Mouse (Mus musculus): ENCODE data around the gene Snx20. TPM values are rescaled to one million over a fixed set of nuclear protein-coding genes. Genes with fewer than 3 reads are reported as not detected.

Snx20 gene
- total and polyA plus RNA-seq, 3 experiments = 10.1 to 15.9 TPM; not detected in 1

- Histone ChIP-seq H3K27ac (ENCODE audit: control insufficient read depth, low read depth, low read length) (no peak overlapping the region), H3K4me1 (ENCODE audit: control insufficient read depth in 1 of 2, insufficient read depth in 2 of 2, low read length in 2 of 2) (no peaks in the 10 kb centered on the region), H3K79me2 (ENCODE audit: control insufficient read depth, insufficient read depth, low read length, poor library complexity) (no peaks in the 10 kb centered on the region), H3K9ac (ENCODE audit: control insufficient read depth, low read depth, low read length, poor library complexity, severe bottlenecking) (no peak overlapping the region), H3K4me3 (ENCODE audit: control insufficient read depth in 1 of 2, insufficient read depth in 1 of 2, low read depth in 2 of 2, low read length in 2 of 2) (no peak overlapping the region), H3K27me3 (ENCODE audit: control insufficient read depth in 1 of 2, insufficient read depth in 2 of 2, low read length in 2 of 2) (no peaks in the 10 kb centered on the region), H3K36me3 (ENCODE audit: control insufficient read depth in 1 of 2, insufficient read depth in 2 of 2, low read length in 2 of 2) (no peaks in the 10 kb centered on the region), H3K9me3 (replicated peaks; ENCODE audit: insufficient read depth, low read length) (no peaks in the 10 kb centered on the region)
- TF ChIP-seq GABPA (IDR thresholded peaks at IDR 0.05; ENCODE audit: low read depth, low read length) (no peak), MEF2A (IDR thresholded peaks at IDR 0.05; ENCODE audit: extremely low read depth, insufficient replicate concordance, low read depth, low read length, poor library complexity, severe bottlenecking) (no peak), MYC (IDR thresholded peaks at IDR 0.05; ENCODE audit: low read depth, low read length) (no peak), TAL1 (IDR thresholded peaks at IDR 0.05; ENCODE audit: low read length) (no peak), POLR2AphosphoS2 (IDR thresholded peaks at IDR 0.05; ENCODE audit: low read length) (no peak), ELF1 (IDR thresholded peaks at IDR 0.05; ENCODE audit: low read depth, low read length) (no peak), NRF1 (IDR thresholded peaks at IDR 0.05; ENCODE audit: insufficient read depth, low read depth, low read length, poor library complexity, severe bottlenecking) (no peak), ZC3H11A (IDR thresholded peaks at IDR 0.05; ENCODE audit: low read depth, low read length) (no peak), ZMIZ1 (IDR thresholded peaks at IDR 0.05; ENCODE audit: low read depth, low read length) (no peak), GATA1 (IDR thresholded peaks at IDR 0.05; ENCODE audit: low read depth, low read length) (no peak), MAX (IDR thresholded peaks at IDR 0.05; ENCODE audit: low read length) (no peak), MAZ (IDR thresholded peaks at IDR 0.05; ENCODE audit: low read depth, low read length) (no peak), SMC3 (IDR thresholded peaks at IDR 0.05; ENCODE audit: low read depth, low read length) (no peak), MAFK (IDR thresholded peaks at IDR 0.05; ENCODE audit: borderline replicate concordance, low read depth, low read length) (no peak), USF2 (IDR thresholded peaks at IDR 0.05; ENCODE audit: borderline replicate concordance in 1 of 2, insufficient read depth in 1 of 2, low read depth in 1 of 2, low read length in 2 of 2) (no peak)
- DNase-seq (ENCODE audit: low read depth, low spot score) = no peak
Observed at GRCm38 (mm10) chr8:88583863-88584262, 52.1 kb downstream of the Snx20 start.

- no peak for DNase-seq (ENCODE audit: low read depth, low spot score)
- Histone ChIP-seq H3K36me3 (ENCODE audit: control insufficient read depth in 1 of 2, insufficient read depth in 2 of 2, low read length in 2 of 2) (no peaks in the 10 kb centered on the region), H3K9ac (ENCODE audit: control insufficient read depth, low read depth, low read length, poor library complexity, severe bottlenecking) (no peak overlapping the region), H3K27me3 (ENCODE audit: control insufficient read depth in 1 of 2, insufficient read depth in 2 of 2, low read length in 2 of 2) (no peaks in the 10 kb centered on the region), H3K79me2 (ENCODE audit: control insufficient read depth, insufficient read depth, low read length, poor library complexity) (no peaks in the 10 kb centered on the region), H3K27ac (ENCODE audit: control insufficient read depth, low read depth, low read length) (no peak overlapping the region), H3K4me3 (ENCODE audit: control insufficient read depth in 1 of 2, insufficient read depth in 1 of 2, low read depth in 2 of 2, low read length in 2 of 2) (no peak overlapping the region), H3K9me3 (replicated peaks; ENCODE audit: insufficient read depth, low read length) (no peaks in the 10 kb centered on the region), H3K4me1 (ENCODE audit: control insufficient read depth in 1 of 2, insufficient read depth in 2 of 2, low read length in 2 of 2) (no peaks in the 10 kb centered on the region)
- TF ChIP-seq USF2 (IDR thresholded peaks at IDR 0.05; ENCODE audit: borderline replicate concordance in 1 of 2, insufficient read depth in 1 of 2, low read depth in 1 of 2, low read length in 2 of 2) (no peak), ZC3H11A (IDR thresholded peaks at IDR 0.05; ENCODE audit: low read depth, low read length) (no peak), CHD1 (IDR thresholded peaks at IDR 0.05; ENCODE audit: low read depth, low read length) (no peak), RCOR1 (IDR thresholded peaks at IDR 0.05; ENCODE audit: low read depth, low read length) (no peak), MAFK (IDR thresholded peaks at IDR 0.05; ENCODE audit: borderline replicate concordance, low read depth, low read length) (no peak), ELF1 (IDR thresholded peaks at IDR 0.05; ENCODE audit: low read depth, low read length) (no peak), GATA1 (IDR thresholded peaks at IDR 0.05; ENCODE audit: low read depth, low read length) (no peak), MYC (IDR thresholded peaks at IDR 0.05; ENCODE audit: low read depth, low read length) (no peak), ZKSCAN1 (IDR thresholded peaks at IDR 0.05; ENCODE audit: low read depth, low read length) (no peak), GABPA (IDR thresholded peaks at IDR 0.05; ENCODE audit: low read depth, low read length) (no peak), BHLHE40 (IDR thresholded peaks at IDR 0.05; ENCODE audit: borderline replicate concordance, low read depth, low read length) (no peak), USF1 (IDR thresholded peaks at IDR 0.05; ENCODE audit: low read depth, low read length) (no peak), POLR2AphosphoS5 (IDR thresholded peaks at IDR 0.05; ENCODE audit: borderline replicate concordance, low read depth, low read length) (no peak), ZNF384 (IDR thresholded peaks at IDR 0.05; ENCODE audit: low read depth, low read length) (no peak), POLR2A (IDR thresholded peaks at IDR 0.05; ENCODE audit: control insufficient read depth in 1 of 2, insufficient read depth in 1 of 2, low read depth in 1 of 2, low read length in 2 of 2, poor library complexity in 1 of 2) (no peak), NRF1 (IDR thresholded peaks at IDR 0.05; ENCODE audit: insufficient read depth, low read depth, low read length, poor library complexity, severe bottlenecking) (no peak), UBTF (IDR thresholded peaks at IDR 0.05; ENCODE audit: borderline replicate concordance, insufficient read depth, low read depth, low read length) (no peak), SIN3A (IDR thresholded peaks at IDR 0.05; ENCODE audit: low read length) (no peak), TCF12 (IDR thresholded peaks at IDR 0.05; ENCODE audit: low read depth, low read length) (no peak)
Observed at GRCm38 (mm10) chr8:88580785-88581184, 55.1 kb downstream of the Snx20 start.

Measured in MEL (cell line).